Mouse (Mus musculus) CH12.LX (cell line): Measurements from ENCODE around the gene Il33. TPM values are rescaled to one million over a fixed set of nuclear protein-coding genes. Genes with fewer than 3 reads are reported as not detected.

ENCODE experiments used
- DNase-seq: peaks from one replicate; pipeline ENCODE4 v3.0.0-alpha.2; 2013; ENCODE audit errors: extremely low read depth
- H3K27ac ChIP-seq: 2 replicates; pipeline ENCODE4 v1.5.1; 2012; ENCODE audit warnings: low read depth, mild to moderate bottlenecking, control low read depth, moderate library complexity; ENCODE audit not compliant: insufficient read depth
- H3K27me3 ChIP-seq: replicated peaks from 2 replicates; pipeline ENCODE3; 2012; ENCODE audit warnings: inconsistent platforms
- H3K36me3 ChIP-seq, 2 experiments: replicated peaks in 1 of 2; 2 replicates each; pipeline versions ENCODE3 to v1.6.1; 2012; ENCODE audit warnings: inconsistent platforms in 1 of 2, low read length in 1 of 2, mild to moderate bottlenecking in 1 of 2, mixed read lengths in 1 of 2, moderate library complexity in 1 of 2; ENCODE audit not compliant: control insufficient read depth in 1 of 2, insufficient read depth in 1 of 2
- H3K4me1 ChIP-seq, 2 experiments: 2 replicates each; pipeline ENCODE4 v1.6.1; 2012; ENCODE audit warnings: inconsistent platforms in 1 of 2, moderate library complexity in 1 of 2; ENCODE audit not compliant: insufficient read depth in 2 of 2, control insufficient read depth in 1 of 2
- H3K4me2 ChIP-seq: 2 replicates; pipeline ENCODE4 v1.6.1; 2012; ENCODE audit warnings: low read depth, mild to moderate bottlenecking, control low read depth; ENCODE audit not compliant: poor library complexity, insufficient read depth, severe bottlenecking
- H3K4me3 ChIP-seq, 3 experiments: fragments of 150-350 bp in 1 of 3; sonication (generic) in 1 of 3; replicated peaks in 1 of 3; 2 replicates each; pipeline versions ENCODE3 to v1.5.1; 2011 to 2012; ENCODE audit warnings: low read depth in 2 of 3, low read length in 2 of 3, mild to moderate bottlenecking in 2 of 3, moderate library complexity in 2 of 3, control low read depth in 1 of 3, improper control_type of control experiment in 1 of 3, inconsistent platforms in 1 of 3, mixed read lengths in 1 of 3; ENCODE audit not compliant: poor library complexity in 1 of 3
- H3K79me2 ChIP-seq: replicated peaks from 2 replicates; pipeline ENCODE4 v1.6.1; 2012; ENCODE audit warnings: mild to moderate bottlenecking, moderate library complexity; ENCODE audit not compliant: control insufficient read depth, poor library complexity, insufficient read depth, severe bottlenecking; ENCODE audit errors: extremely low read depth
- H3K9ac ChIP-seq: 2 replicates; pipeline ENCODE4 v1.6.1; 2012; ENCODE audit warnings: low read depth, mild to moderate bottlenecking, control low read depth, moderate library complexity; ENCODE audit not compliant: insufficient read depth
- H3K9me3 ChIP-seq: replicated peaks from 2 replicates; pipeline ENCODE3; 2012; ENCODE audit warnings: low read length, inconsistent platforms, mixed read lengths
- E2F4 ChIP-seq: IDR thresholded peaks from 2 replicates; pipeline ENCODE4 v1.6.1; 2011; ENCODE audit warnings: low read depth, low read length, improper control_type of control experiment; ENCODE audit not compliant: insufficient replicate concordance
- ELF1 ChIP-seq: IDR thresholded peaks from 2 replicates; pipeline ENCODE4 v1.6.1; 2014; ENCODE audit warnings: low read depth, mild to moderate bottlenecking, inconsistent platforms, low read length, improper control_type of control experiment
- HCFC1 ChIP-seq: IDR thresholded peaks from 2 replicates; pipeline ENCODE4 v1.6.1; 2012; ENCODE audit warnings: low read depth, mild to moderate bottlenecking, inconsistent platforms, low read length, improper control_type of control experiment
- IRF4 ChIP-seq: IDR thresholded peaks from 2 replicates; pipeline ENCODE4 v1.6.1; 2014; ENCODE audit warnings: low read depth, mild to moderate bottlenecking, inconsistent platforms, low read length, improper control_type of control experiment
- MAX ChIP-seq: IDR thresholded peaks from 2 replicates; pipeline ENCODE4 v1.6.1; 2011; ENCODE audit warnings: low read length, improper control_type of control experiment
- MAZ ChIP-seq: IDR thresholded peaks from 2 replicates; pipeline ENCODE4 v1.6.1; 2012; ENCODE audit warnings: low read depth, mild to moderate bottlenecking, inconsistent platforms, low read length, improper control_type of control experiment, moderate library complexity
- MEF2A ChIP-seq: IDR thresholded peaks from 2 replicates; pipeline ENCODE4 v1.6.1; 2014; ENCODE audit warnings: low read depth, mild to moderate bottlenecking, inconsistent platforms, low read length, improper control_type of control experiment, borderline replicate concordance
- MYC ChIP-seq: IDR thresholded peaks from 2 replicates; pipeline ENCODE4 v1.6.1; 2011; ENCODE audit warnings: low read depth, mild to moderate bottlenecking, improper control_type of control experiment, low read length
- PAX5 ChIP-seq: IDR thresholded peaks from 2 replicates; pipeline ENCODE4 v1.6.1; 2012; ENCODE audit warnings: low read length, inconsistent platforms, mixed read lengths
- POLR2A ChIP-seq: IDR thresholded peaks from 2 replicates; pipeline ENCODE4 v1.6.1; 2011; ENCODE audit warnings: low read depth, mild to moderate bottlenecking, improper control_type of control experiment, low read length
- POLR2AphosphoS2 ChIP-seq: IDR thresholded peaks from 2 replicates; pipeline ENCODE4 v1.6.1; 2011; ENCODE audit warnings: low read depth, low read length, improper control_type of control experiment
- RCOR1 ChIP-seq: conservative IDR thresholded peaks from 2 replicates; pipeline ENCODE4 v1.6.1; 2012; ENCODE audit warnings: low read depth, mild to moderate bottlenecking, inconsistent platforms, low read length, improper control_type of control experiment
- SIN3A ChIP-seq: IDR thresholded peaks from 2 replicates; pipeline ENCODE4 v1.6.1; 2012; ENCODE audit warnings: low read length, improper control_type of control experiment, inconsistent platforms
- ZMIZ1 ChIP-seq: IDR thresholded peaks from 2 replicates; pipeline ENCODE4 v1.6.1; 2012; ENCODE audit warnings: low read depth, mild to moderate bottlenecking, inconsistent platforms, low read length, improper control_type of control experiment
- dilution Hi-C: fragments of 300-500 bp; cut with MboI; formaldehyde crosslinking; loops from 2 replicates; pipeline ENCODE4 v1.14.3; 2020; ENCODE audit warnings: low sequenced_read_pairs; ENCODE audit not compliant: extremely low pct_unique_long_range_greater_than_20kb, extremely low pct_ligation_motif_present
- in situ Hi-C: fragments of 300-500 bp; cut with MboI; formaldehyde crosslinking; loops from 3 replicates; pipeline ENCODE4 v1.14.3; 2019; ENCODE audit warnings: low sequenced_read_pairs, low pct_ligation_motif_present, low pct_unique_long_range_greater_than_20kb, mixed read lengths
- polyA plus RNA-seq: library from polyadenylated mRNA; unstranded; fragments of >175 nt; gene quantifications from 2 replicates; pipeline ENCODE4 v1.2.1, GENCODE M21; 2012; ENCODE audit warnings: low read depth; ENCODE audit not compliant: insufficient read length
- total RNA-seq, 2 experiments: library from RNA; depleted of rRNA; stranded (reverse); fragments of 300-350 nt in 1 of 2; fragments of >200 nt in 1 of 2; gene quantifications; 2 replicates each; pipeline ENCODE4 v1.2.3; 2012 to 2014

Gene Il33
- total and polyA plus RNA-seq, 3 experiments, result 0.08 to 0.32 (median 0.24) TPM

DNA sequence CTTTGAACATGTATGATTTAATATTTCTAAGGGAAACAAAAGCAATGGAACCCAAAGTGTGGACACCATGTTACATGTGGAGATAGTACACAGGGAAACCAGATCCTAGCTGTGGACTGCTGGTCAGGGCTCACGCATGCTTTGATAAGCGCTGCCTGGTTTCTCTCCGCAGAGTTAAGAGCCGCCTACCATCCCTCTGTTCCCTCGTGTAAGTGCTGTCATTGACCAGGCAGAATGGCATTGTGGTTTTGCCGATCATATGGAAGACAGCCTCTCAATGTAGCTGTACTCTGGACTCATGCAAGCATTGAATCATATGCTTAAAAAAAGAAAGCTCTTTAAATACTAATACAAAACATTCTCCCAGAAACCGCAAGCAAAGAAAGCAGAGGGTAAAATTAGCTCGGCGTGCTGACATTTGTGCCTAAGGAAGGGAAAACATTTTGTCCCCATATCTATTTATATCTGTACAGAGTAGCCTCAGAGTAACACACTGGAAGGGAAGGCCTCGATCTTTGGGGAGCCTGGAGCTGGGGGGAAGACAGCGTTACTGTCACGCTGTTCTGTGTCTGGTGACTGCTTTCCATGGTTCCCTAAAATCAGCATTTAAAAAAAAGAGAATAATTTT is 61.7 kb downstream of the Il33 start:
- Histone ChIP-seq H3K9ac (no peak overlapping the region), H3K9me3 (peaks cover 4% of the 10 kb centered on the region), H3K36me3 (no peaks in the 10 kb centered on the region), H3K27ac (no peak overlapping the region), H3K79me2 (no peaks in the 10 kb centered on the region), H3K27me3 (no peaks in the 10 kb centered on the region), H3K4me1 (peaks cover 7 to 8% of the 10 kb centered on the region in 2 experiments; a peak in 3 of 4 replicates), H3K4me2 (no peak overlapping the region), H3K4me3 (no peak overlapping the region)
- in situ Hi-C loops, result no loop called here
- dilution Hi-C loops, result no loop called here
- no peak for TF ChIP-seq HCFC1
- no peak for TF ChIP-seq PAX5
- no peak for TF ChIP-seq MAZ
- no peak for TF ChIP-seq POLR2AphosphoS2
- TF ChIP-seq POLR2A, result no peak
- TF ChIP-seq MAX, result no peak
- no peak for TF ChIP-seq ZMIZ1
- TF ChIP-seq ELF1, result no peak
- no peak for TF ChIP-seq RCOR1
- DNase-seq, result no peak

DNA sequence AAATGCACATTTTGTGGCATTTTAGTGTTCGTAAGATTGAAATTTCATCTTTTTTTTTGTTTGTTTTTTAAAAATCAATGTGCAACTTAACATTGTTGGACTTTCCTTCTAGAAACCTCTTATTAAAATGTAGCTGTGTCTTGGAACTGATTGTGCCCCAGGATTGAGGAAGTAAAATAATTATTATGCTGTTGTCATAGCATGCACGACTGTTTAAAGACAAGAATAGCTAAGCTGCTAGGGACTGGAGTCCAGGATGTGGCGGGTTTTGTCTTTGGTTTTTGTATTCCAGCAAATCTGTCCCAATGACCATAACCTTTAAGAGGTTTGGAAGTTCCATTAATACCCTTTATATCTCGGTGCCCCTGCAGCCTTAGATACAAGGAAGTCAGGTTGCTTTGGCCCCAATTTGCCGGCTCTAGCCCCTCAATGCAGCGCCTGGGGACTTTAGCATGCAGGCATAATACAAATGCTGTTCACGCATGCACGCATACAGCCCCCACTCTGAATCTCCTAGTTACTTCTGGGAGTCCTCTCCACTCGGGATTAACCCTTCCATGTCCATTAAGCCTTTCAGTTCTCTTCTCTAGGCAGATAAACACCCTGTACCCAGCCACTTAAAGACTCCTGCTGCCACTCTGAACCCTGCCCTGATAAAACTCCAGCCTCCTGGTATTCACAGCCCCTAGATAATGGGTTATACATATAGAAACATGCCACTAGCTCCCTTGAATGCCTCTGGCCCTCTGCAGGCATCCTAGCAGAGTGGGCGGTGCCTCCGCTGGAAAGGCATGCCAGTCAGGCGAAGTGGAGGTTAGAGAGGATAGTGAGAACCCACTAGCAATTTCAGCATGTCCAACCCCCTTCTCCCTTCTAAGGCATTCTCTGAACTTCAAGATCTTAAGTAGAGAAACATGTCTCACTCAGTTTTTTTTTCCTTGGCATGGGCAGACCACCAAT is 75.8 kb downstream of the Il33 start:
- in situ Hi-C loops (no loop called here), dilution Hi-C loops (no loop called here)
- Histone ChIP-seq H3K27me3 (no peaks in the 10 kb centered on the region), H3K9me3 (no peaks in the 10 kb centered on the region), H3K79me2 (no peaks in the 10 kb centered on the region), H3K27ac (no peak overlapping the region), H3K4me3 (no peak overlapping the region), H3K36me3 (no peaks in the 10 kb centered on the region), H3K4me2 (no peak overlapping the region), H3K4me1 (peaks cover 0 to 25% of the 10 kb centered on the region in 2 experiments; a peak in 2 of 4 replicates)
- no peak for DNase-seq
- TF ChIP-seq MYC, result no peak
- no peak for TF ChIP-seq MEF2A
- TF ChIP-seq POLR2AphosphoS2, result no peak
- no peak for TF ChIP-seq SIN3A
- TF ChIP-seq IRF4, result no peak
- no peak for TF ChIP-seq ELF1
- no peak for TF ChIP-seq E2F4
- TF ChIP-seq, all 38 proteins: peak for 0
- H3K9ac ChIP-seq, result no peak overlapping the region
